Mouse (Mus musculus) CH12.LX (cell line): ENCODE results near the gene Steap2. TPM values are rescaled to one million over a fixed set of nuclear protein-coding genes. Genes with fewer than 3 reads are reported as not detected.
"Not testable (repeated sequence)": the region's sequence is repeated elsewhere in the genome, so short reads cannot be mapped to it uniquely, and the experiment has no call there.

Experiments used
- DNase-seq: peaks from one replicate; pipeline ENCODE4 v3.0.0-alpha.2; 2013; ENCODE audit errors: extremely low read depth
- H3K27ac ChIP-seq: 2 replicates; pipeline ENCODE4 v1.5.1; 2012; ENCODE audit warnings: low read depth, mild to moderate bottlenecking, control low read depth, moderate library complexity; ENCODE audit not compliant: insufficient read depth
- H3K27me3 ChIP-seq: replicated peaks from 2 replicates; pipeline ENCODE3; 2012; ENCODE audit warnings: inconsistent platforms
- H3K36me3 ChIP-seq, 2 experiments: replicated peaks in 1 of 2; 2 replicates each; pipeline versions ENCODE3 to v1.6.1; 2012; ENCODE audit warnings: inconsistent platforms in 1 of 2, low read length in 1 of 2, mild to moderate bottlenecking in 1 of 2, mixed read lengths in 1 of 2, moderate library complexity in 1 of 2; ENCODE audit not compliant: control insufficient read depth in 1 of 2, insufficient read depth in 1 of 2
- H3K4me1 ChIP-seq, 2 experiments: 2 replicates each; pipeline ENCODE4 v1.6.1; 2012; ENCODE audit warnings: inconsistent platforms in 1 of 2, moderate library complexity in 1 of 2; ENCODE audit not compliant: insufficient read depth in 2 of 2, control insufficient read depth in 1 of 2
- H3K4me2 ChIP-seq: 2 replicates; pipeline ENCODE4 v1.6.1; 2012; ENCODE audit warnings: low read depth, mild to moderate bottlenecking, control low read depth; ENCODE audit not compliant: poor library complexity, insufficient read depth, severe bottlenecking
- H3K4me3 ChIP-seq, 3 experiments: fragments of 150-350 bp in 1 of 3; sonication (generic) in 1 of 3; replicated peaks in 1 of 3; 2 replicates each; pipeline versions ENCODE3 to v1.5.1; 2011 to 2012; ENCODE audit warnings: low read depth in 2 of 3, low read length in 2 of 3, mild to moderate bottlenecking in 2 of 3, moderate library complexity in 2 of 3, control low read depth in 1 of 3, improper control_type of control experiment in 1 of 3, inconsistent platforms in 1 of 3, mixed read lengths in 1 of 3; ENCODE audit not compliant: poor library complexity in 1 of 3
- H3K79me2 ChIP-seq: replicated peaks from 2 replicates; pipeline ENCODE4 v1.6.1; 2012; ENCODE audit warnings: mild to moderate bottlenecking, moderate library complexity; ENCODE audit not compliant: control insufficient read depth, poor library complexity, insufficient read depth, severe bottlenecking; ENCODE audit errors: extremely low read depth
- H3K9ac ChIP-seq: 2 replicates; pipeline ENCODE4 v1.6.1; 2012; ENCODE audit warnings: low read depth, mild to moderate bottlenecking, control low read depth, moderate library complexity; ENCODE audit not compliant: insufficient read depth
- H3K9me3 ChIP-seq: replicated peaks from 2 replicates; pipeline ENCODE3; 2012; ENCODE audit warnings: low read length, inconsistent platforms, mixed read lengths
- BHLHE40 ChIP-seq: IDR thresholded peaks from 2 replicates; pipeline ENCODE4 v1.6.1; 2011; ENCODE audit warnings: mild to moderate bottlenecking, low read depth, low read length, improper control_type of control experiment
- CHD2 ChIP-seq: IDR thresholded peaks from 2 replicates; pipeline ENCODE4 v1.6.1; 2011; ENCODE audit warnings: low read length, improper control_type of control experiment
- E2F4 ChIP-seq: IDR thresholded peaks from 2 replicates; pipeline ENCODE4 v1.6.1; 2011; ENCODE audit warnings: low read depth, low read length, improper control_type of control experiment; ENCODE audit not compliant: insufficient replicate concordance
- ELF1 ChIP-seq: IDR thresholded peaks from 2 replicates; pipeline ENCODE4 v1.6.1; 2014; ENCODE audit warnings: low read depth, mild to moderate bottlenecking, inconsistent platforms, low read length, improper control_type of control experiment
- ETS1 ChIP-seq: conservative IDR thresholded peaks from 2 replicates; pipeline ENCODE4 v1.6.1; 2012; ENCODE audit warnings: low read depth, mild to moderate bottlenecking, inconsistent platforms, low read length, improper control_type of control experiment, moderate library complexity
- IRF4 ChIP-seq: IDR thresholded peaks from 2 replicates; pipeline ENCODE4 v1.6.1; 2014; ENCODE audit warnings: low read depth, mild to moderate bottlenecking, inconsistent platforms, low read length, improper control_type of control experiment
- JUN ChIP-seq: IDR thresholded peaks from 2 replicates; pipeline ENCODE4 v1.6.1; 2011; ENCODE audit warnings: low read depth, mild to moderate bottlenecking, low read length, improper control_type of control experiment, moderate library complexity; ENCODE audit not compliant: insufficient read depth
- JUND ChIP-seq: conservative IDR thresholded peaks from 2 replicates; pipeline ENCODE4 v1.6.1; 2011; ENCODE audit warnings: low read depth, low read length, improper control_type of control experiment
- KAT2A ChIP-seq: IDR thresholded peaks from 2 replicates; pipeline ENCODE4 v1.6.1; 2012; ENCODE audit warnings: low read length, improper control_type of control experiment, inconsistent platforms; ENCODE audit not compliant: insufficient replicate concordance
- MAFK ChIP-seq: IDR thresholded peaks from 2 replicates; pipeline ENCODE4 v1.6.1; 2011; ENCODE audit warnings: low read length, improper control_type of control experiment; ENCODE audit not compliant: insufficient replicate concordance
- MAX ChIP-seq: IDR thresholded peaks from 2 replicates; pipeline ENCODE4 v1.6.1; 2011; ENCODE audit warnings: low read length, improper control_type of control experiment
- MXI1 ChIP-seq: IDR thresholded peaks from 2 replicates; pipeline ENCODE4 v1.6.1; 2011; ENCODE audit warnings: mild to moderate bottlenecking, low read depth, low read length, improper control_type of control experiment
- RAD21 ChIP-seq: IDR thresholded peaks from 2 replicates; pipeline ENCODE4 v1.6.1; 2011; ENCODE audit warnings: low read depth, mild to moderate bottlenecking, low read length, improper control_type of control experiment, moderate library complexity
- SIN3A ChIP-seq: IDR thresholded peaks from 2 replicates; pipeline ENCODE4 v1.6.1; 2012; ENCODE audit warnings: low read length, improper control_type of control experiment, inconsistent platforms
- SMC3 ChIP-seq: IDR thresholded peaks from 2 replicates; pipeline ENCODE4 v1.6.1; 2011; ENCODE audit warnings: low read depth, low read length, improper control_type of control experiment
- TBP ChIP-seq: conservative IDR thresholded peaks from 2 replicates; pipeline ENCODE4 v1.6.1; 2011; ENCODE audit warnings: low read depth, low read length, improper control_type of control experiment
- TCF12 ChIP-seq: IDR thresholded peaks from 2 replicates; pipeline ENCODE4 v1.6.1; 2014; ENCODE audit warnings: low read depth, mild to moderate bottlenecking, inconsistent platforms, low read length, improper control_type of control experiment
- UBTF ChIP-seq: IDR thresholded peaks from 2 replicates; pipeline ENCODE4 v1.6.1; 2012; ENCODE audit warnings: low read depth, mild to moderate bottlenecking, inconsistent platforms, low read length, improper control_type of control experiment, moderate library complexity
- ZMIZ1 ChIP-seq: IDR thresholded peaks from 2 replicates; pipeline ENCODE4 v1.6.1; 2012; ENCODE audit warnings: low read depth, mild to moderate bottlenecking, inconsistent platforms, low read length, improper control_type of control experiment
- ZNF384 ChIP-seq: IDR thresholded peaks from 2 replicates; pipeline ENCODE4 v1.6.1; 2012; ENCODE audit warnings: low read depth, low read length, improper control_type of control experiment, inconsistent platforms
- dilution Hi-C: fragments of 300-500 bp; cut with MboI; formaldehyde crosslinking; loops from 2 replicates; pipeline ENCODE4 v1.14.3; 2020; ENCODE audit warnings: low sequenced_read_pairs; ENCODE audit not compliant: extremely low pct_unique_long_range_greater_than_20kb, extremely low pct_ligation_motif_present
- in situ Hi-C: fragments of 300-500 bp; cut with MboI; formaldehyde crosslinking; loops from 3 replicates; pipeline ENCODE4 v1.14.3; 2019; ENCODE audit warnings: low sequenced_read_pairs, low pct_ligation_motif_present, low pct_unique_long_range_greater_than_20kb, mixed read lengths
- polyA plus RNA-seq: library from polyadenylated mRNA; unstranded; fragments of >175 nt; gene quantifications from 2 replicates; pipeline ENCODE4 v1.2.1, GENCODE M21; 2012; ENCODE audit warnings: low read depth; ENCODE audit not compliant: insufficient read length
- total RNA-seq, 2 experiments: library from RNA; depleted of rRNA; stranded (reverse); fragments of 300-350 nt in 1 of 2; fragments of >200 nt in 1 of 2; gene quantifications; 2 replicates each; pipeline ENCODE4 v1.2.3; 2012 to 2014

The Steap2 gene
- total and polyA plus RNA-seq, 3 experiments, result not detected

DNA sequence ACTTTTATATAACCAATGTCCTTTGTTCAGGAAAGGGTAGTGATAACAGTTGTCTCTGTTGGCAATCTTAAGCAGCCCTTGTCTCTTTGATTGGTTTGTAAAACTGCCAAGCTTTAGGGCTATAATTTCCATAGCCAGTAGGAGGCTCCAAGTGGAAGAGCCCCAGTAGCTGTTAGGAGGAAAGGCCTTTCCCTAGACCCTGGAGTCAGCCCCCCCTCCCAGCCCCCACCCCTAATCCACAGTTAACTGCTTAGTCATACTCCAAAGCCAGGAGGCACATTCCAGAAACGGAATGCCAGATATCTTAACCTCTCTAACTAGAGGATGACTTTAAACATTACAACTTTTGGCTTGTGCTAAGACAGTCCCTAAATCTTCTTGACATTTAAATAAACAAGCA, 7.4 kb downstream of the Steap2 start:
- no peaks in the 10 kb centered on the region for H3K36me3 ChIP-seq
- H3K4me1 ChIP-seq, result no peaks in the 10 kb centered on the region
- H3K27me3 ChIP-seq, result no peaks in the 10 kb centered on the region
- H3K9me3 ChIP-seq, result no peaks in the 10 kb centered on the region
- no peak overlapping the region for H3K9ac ChIP-seq
- no peak overlapping the region for H3K4me3 ChIP-seq
- H3K4me2 ChIP-seq, result no peak overlapping the region
- in situ Hi-C loops, result no loop called here
- no peaks in the 10 kb centered on the region for H3K79me2 ChIP-seq
- dilution Hi-C loops, result no loop called here
- no peak for DNase-seq
- TF ChIP-seq TCF12 (no peak), ZNF384 (no peak)
- TF ChIP-seq, all 38 proteins: peak for 0
- H3K27ac ChIP-seq, result no peak overlapping the region

- H3K27me3 ChIP-seq, H3K9me3 ChIP-seq, in situ Hi-C loops, dilution Hi-C loops, H3K4me2 ChIP-seq, H3K27ac ChIP-seq, H3K36me3 ChIP-seq, H3K79me2 ChIP-seq, DNase-seq, H3K9ac ChIP-seq, H3K4me3 ChIP-seq, H3K4me1 ChIP-seq: not testable (repeated sequence)
Observed at GRCm38 (mm10) chr5:5684946-5685345, 9.4 kb downstream of the Steap2 start.

GRCm38 (mm10) chr5:5683292-5683691, 11.1 kb downstream of the Steap2 start:
- dilution Hi-C loops, result no loop called here

More at GRCm38 (mm10) chr5:5683292-5683691, 11.1 kb downstream of the Steap2 start:
- H3K9me3 ChIP-seq, result no peaks in the 10 kb centered on the region
- H3K4me1 ChIP-seq, result no peaks in the 10 kb centered on the region
- no peak overlapping the region for H3K9ac ChIP-seq
- H3K4me2 ChIP-seq, result no peak overlapping the region
- H3K4me3 ChIP-seq, result no peak overlapping the region
- DNase-seq, result no peak
- in situ Hi-C loops, result no loop called here
- H3K36me3 ChIP-seq, result no peaks in the 10 kb centered on the region
- H3K27ac ChIP-seq, result no peak overlapping the region
- TF ChIP-seq RAD21 (no peak), UBTF (no peak), MXI1 (no peak), SMC3 (no peak), BHLHE40 (no peak), E2F4 (no peak), CHD2 (no peak), ZMIZ1 (no peak), JUND (no peak), SIN3A (no peak), IRF4 (no peak), MAX (no peak), ELF1 (no peak), KAT2A (no peak), JUN (no peak), TBP (no peak), TCF12 (no peak), MAFK (no peak), ETS1 (no peak)
- TF ChIP-seq, all 38 proteins: peak for 0
- H3K27me3 ChIP-seq, result no peaks in the 10 kb centered on the region
- no peaks in the 10 kb centered on the region for H3K79me2 ChIP-seq
